Mouse (Mus musculus): Measurements from ENCODE around the gene Tex22.

The Tex22 gene

DNA sequence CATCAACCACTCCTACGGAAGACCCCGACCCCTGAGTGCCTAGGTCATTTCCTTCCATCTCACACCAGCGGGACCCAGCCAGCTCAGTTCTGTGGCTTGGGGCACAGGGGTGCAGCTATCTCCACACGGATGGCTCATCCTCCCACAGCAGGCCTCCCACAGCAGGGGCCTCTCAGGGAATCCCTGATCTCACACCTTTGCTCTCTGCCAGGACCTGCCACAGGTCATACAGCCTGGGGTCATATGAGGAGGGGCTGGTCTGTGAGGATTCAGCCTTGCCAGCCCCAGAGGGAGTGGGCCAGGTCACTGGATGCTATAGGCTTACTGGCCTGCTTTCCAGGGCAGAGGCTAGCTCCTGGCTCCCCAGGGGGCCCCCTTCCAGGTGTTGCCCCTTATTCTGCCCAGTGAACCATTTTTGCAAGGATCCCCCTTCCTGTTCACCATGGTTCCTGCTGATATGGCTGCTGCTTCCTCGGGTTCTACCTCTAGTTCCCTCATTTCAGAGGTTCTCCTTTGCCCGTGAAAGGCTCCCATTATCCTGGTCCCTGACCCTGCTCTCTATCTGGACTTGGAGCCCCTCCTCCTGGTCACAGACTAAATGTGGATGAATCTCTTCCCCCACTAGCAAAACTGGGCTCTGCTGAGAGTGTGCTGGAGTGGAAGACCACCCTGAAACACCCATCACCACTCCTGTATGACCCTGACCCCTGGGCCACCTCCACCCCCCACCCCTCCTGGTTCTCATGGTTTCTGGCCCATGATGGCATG lies 25.4 kb downstream of the Tex22 start:
- in situ Hi-C loops (cut with MboI; ENCODE audit: low sequenced_read_pairs): loop anchor here (10.0 kb wide), 1 partner anchor 95 kb away; the partner anchor contains the start of gene Brf1

DNA sequence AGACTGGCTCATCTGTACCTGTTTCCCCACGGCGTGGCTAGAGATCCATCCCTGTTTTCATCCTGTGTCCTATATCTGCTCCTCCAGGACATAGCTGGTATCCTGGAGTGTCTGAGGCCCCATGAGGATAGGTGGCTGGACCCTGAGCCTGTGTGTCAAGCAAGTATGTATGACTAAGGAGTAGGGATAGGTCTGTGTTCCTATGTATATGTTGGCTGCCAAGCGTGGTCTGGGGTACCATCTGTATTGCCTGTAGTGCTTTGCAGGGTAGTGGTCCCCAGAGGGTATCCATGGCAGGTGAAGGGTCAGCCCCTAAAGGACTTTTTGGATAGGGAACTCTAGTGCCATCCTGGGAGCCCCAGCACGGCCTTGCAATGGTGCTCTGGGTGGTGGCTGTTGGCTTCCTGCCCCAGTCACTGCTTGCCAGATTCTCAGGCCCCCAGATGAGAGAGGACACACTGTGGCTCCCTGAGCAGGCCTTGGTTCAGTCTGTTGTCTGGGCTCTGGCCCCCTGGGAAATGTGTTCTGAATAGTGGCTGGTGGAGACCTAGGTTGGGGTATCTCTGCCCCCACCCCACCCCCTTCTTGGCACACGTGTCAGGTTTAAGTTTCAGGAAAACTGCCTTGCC lies 26.3 kb downstream of the Tex22 start:
- in situ Hi-C loops (cut with MboI; ENCODE audit: low sequenced_read_pairs): loop anchor here (10.0 kb wide), 1 partner anchor 96 kb away; the partner anchor contains the start of gene Brf1

DNA sequence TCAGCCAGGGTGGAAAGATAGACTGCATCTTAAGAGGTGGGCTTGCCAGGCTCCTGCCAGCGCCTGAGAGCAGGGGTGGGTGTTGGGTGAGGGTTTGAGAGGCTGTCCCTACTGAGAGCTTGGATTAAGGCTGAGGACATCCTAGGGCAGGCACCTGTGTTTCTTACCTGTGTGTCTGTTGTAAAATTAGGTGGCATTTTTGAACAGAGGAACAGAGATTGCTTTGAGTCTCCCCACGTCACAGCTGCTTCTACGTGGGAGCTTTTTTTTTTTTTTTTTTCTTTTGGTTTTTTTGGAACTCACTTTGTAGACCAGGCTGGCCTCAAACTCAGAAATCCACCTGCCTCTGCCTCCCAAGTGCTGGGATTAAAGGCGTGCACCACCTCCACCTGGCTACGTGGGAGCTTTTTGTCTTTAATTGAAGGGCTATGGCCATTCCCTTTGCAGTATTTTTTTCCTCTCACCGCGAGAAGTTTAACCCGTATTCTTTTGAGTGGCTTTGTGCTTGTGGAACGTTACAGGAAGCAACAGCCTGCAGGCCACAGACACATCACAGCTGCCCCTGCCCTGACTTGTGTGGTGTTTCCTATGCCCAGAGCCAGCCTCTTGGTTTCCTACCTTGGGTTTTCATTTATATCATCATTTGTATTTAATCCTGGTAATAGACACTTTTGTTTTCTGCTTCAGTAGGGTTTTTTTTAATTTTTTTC lies 27.1 kb downstream of the Tex22 start:
- in situ Hi-C loops (cut with MboI; ENCODE audit: low sequenced_read_pairs): loop anchor here (10.0 kb wide), 1 partner anchor 97 kb away; the partner anchor contains the start of gene Brf1

DNA sequence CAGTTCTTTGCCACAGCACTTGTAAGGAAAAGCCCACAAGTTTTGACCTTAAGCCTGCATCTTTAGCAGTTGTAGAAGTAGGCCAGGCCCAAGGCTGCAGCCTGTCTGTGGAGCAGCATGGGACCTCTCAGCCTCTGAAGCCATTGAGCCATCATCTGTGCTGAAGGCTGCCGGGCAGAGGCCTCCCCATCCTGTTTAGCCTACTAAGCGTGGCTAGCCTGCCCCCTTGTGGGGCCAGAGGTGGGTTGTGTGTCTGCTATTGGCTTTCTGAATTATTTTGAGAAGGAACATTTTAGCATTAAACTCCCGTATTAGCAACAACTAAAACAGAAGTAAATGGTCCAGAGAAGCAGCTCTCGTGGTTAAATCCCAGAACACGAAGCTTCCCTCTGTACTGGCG lies 28.2 kb downstream of the Tex22 start:
- in situ Hi-C loops (cut with MboI; ENCODE audit: low sequenced_read_pairs): loop anchor here (10.0 kb wide), 1 partner anchor 98 kb away; the partner anchor contains the start of gene Brf1

DNA sequence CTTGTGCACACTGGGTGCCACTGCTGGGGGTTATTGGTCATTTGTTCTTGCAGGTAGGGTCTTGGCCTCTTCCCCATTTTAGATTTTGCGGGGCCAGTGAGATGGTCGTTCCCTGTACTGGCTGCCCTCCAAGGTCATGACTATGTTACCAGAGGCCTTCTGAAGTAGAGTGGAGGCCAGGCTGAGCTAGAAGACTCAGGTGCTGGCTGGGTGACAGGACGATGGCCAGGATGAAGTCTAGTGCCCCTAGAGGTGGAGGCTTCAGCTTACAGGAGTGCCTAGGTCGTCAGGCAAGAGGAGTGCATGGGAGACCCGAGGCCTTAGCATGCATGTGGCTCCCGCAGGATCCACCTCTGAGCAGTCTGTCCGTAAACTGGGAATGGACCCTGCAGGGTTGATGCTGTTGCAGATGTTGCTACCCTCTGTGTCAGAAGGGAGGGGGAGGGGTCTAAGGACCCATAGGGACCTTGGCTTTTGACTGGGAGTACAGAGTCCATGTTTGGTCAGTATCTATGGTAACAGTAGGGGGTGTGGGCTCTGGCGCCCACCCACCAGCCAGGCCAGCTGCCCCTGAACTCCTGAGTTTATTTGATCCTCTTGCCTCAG lies 29.6 kb downstream of the Tex22 start:
- in situ Hi-C loops (cut with MboI; ENCODE audit: low sequenced_read_pairs): loop anchor here (10.0 kb wide), 1 partner anchor 99 kb away; the partner anchor contains the start of gene Brf1

DNA sequence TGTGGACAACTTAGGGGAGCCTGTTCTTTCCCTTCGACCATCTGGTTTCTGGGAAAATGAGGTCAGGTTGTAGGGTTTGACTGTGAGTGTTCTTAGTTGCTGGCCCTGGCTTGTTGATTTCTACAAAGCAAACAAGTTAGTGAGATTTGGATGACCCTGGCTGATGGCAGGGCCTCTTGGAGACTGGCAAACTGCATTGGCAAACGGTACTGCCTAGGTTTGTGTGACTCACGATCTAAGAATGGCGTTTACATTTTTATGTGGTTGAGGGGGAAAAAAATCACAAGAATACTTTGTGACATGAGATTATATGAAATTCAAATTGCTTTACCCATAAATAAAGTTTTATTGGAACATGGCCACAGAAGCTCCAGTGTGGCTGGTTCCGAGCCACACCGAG lies 32.1 kb downstream of the Tex22 start:
- in situ Hi-C loops (cut with MboI; ENCODE audit: low sequenced_read_pairs): loop anchor here (10.0 kb wide), 1 partner anchor 102 kb away; the partner anchor contains the start of gene Brf1

DNA sequence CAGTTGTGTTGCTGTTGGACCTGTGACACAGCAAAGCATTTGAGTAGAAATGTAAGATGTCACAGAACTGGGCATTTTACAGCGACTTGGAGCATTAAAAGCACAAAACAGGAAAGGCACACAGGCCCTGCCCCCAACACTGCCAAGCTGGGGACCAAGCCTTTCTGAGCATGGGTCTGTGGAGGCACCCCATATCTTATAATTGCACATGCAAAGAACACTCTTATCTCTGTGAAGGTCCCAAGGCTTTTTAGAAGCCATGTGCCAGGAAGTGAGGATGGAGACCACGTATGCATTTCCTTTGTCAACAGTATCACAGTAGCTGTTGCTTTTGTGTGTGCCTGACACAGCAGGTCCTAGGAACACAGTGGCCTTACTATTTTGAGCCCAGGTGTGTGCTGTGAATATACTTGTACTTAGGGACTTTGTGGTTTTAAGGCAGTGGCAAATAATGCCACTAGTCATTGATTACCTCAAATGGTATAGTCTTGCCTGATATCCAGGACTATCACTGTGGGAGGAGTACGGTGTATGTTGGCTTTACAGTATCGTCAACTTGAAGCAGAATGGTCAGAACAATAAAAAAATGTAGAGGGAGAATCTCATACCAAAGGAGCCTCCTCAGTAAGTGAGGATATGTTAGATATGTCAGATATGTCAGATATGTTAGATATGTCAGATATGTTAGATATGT lies 33.3 kb downstream of the Tex22 start:
- in situ Hi-C loops (cut with MboI; ENCODE audit: low sequenced_read_pairs): loop anchor here (10.0 kb wide), 1 partner anchor 103 kb away; the partner anchor contains the start of gene Brf1

DNA sequence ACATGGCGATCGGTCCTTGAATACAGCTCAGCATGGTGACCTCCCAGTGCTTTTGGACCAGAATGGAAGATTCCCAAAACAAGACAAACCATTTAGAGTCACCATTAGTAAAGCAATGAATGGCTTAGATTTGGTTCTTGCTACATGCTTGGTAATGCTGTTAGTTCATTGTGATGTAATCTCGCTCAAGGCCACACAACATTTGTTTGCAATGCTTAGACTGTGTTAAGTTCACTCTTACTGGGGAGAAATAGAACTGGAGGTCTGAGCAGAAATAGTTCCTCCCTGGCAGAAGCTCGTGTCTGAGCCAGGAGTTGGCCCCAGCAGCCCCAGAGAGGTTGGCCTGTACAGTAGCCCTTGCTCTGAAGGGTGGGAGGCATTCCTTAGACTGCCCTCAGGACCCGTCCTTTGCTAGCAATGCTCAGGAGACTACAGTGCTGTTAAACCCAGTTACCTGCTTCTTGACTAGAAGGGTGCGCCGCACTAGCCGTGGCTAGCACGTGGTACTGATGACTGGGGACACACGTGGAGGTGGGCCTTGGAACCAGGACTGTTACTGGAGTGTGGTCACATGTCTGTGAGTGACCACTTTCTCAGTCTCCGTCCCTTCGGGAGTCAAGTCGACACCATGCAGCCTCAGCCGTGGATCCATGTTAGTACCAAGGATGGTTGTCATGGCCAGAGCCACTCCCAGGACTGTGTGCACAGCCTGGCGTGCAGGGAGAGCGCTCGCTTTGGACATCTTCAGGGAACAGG lies 34.4 kb downstream of the Tex22 start:
- in situ Hi-C loops (cut with MboI; ENCODE audit: low sequenced_read_pairs): loop anchor here (10.0 kb wide), 1 partner anchor 104 kb away; the partner anchor contains the start of gene Brf1

DNA sequence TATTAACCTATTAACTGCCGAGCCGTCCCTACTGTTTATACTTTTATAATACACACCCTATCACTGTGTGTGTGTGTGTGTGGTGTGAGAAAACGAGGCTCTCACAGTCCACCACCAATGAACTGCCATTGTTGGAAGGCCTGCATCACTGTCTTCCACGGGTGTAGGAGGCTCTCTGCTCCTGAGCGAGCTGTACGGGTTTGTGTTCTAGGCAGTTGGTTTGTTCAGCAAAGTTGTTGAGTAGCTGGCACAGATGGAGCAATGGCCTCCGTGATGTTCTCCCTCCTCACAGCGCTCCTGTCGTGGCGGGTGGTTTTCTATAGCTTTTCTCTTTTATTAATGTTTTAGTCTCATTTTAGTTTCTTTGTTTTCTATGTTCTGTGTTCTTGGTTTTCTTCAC lies 35.5 kb downstream of the Tex22 start:
- in situ Hi-C loops (cut with MboI; ENCODE audit: low sequenced_read_pairs): loop anchor here (10.0 kb wide), 1 partner anchor 105 kb away; the partner anchor contains the start of gene Brf1

DNA sequence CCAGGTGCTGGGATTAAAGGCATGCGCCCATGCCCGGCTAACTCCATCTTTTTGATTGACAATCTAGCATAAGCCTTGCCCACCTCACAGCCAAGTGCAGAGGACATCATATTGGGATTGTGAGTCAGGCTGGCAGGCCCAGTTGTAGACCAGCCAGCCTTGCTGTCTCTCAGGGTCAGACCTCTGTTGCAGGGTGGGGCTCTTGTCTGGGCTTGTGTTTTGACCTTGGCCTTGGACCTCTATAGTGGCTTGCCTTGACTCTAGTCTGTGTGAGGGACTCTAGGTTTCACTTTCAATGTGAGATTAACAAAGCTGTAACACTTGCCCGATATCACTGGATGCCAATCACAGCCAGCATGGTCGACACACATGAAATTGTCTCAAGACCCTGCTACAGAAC lies 39.8 kb downstream of the Tex22 start:
- in situ Hi-C loops (cut with MboI; ENCODE audit: low sequenced_read_pairs): no loop called here

DNA sequence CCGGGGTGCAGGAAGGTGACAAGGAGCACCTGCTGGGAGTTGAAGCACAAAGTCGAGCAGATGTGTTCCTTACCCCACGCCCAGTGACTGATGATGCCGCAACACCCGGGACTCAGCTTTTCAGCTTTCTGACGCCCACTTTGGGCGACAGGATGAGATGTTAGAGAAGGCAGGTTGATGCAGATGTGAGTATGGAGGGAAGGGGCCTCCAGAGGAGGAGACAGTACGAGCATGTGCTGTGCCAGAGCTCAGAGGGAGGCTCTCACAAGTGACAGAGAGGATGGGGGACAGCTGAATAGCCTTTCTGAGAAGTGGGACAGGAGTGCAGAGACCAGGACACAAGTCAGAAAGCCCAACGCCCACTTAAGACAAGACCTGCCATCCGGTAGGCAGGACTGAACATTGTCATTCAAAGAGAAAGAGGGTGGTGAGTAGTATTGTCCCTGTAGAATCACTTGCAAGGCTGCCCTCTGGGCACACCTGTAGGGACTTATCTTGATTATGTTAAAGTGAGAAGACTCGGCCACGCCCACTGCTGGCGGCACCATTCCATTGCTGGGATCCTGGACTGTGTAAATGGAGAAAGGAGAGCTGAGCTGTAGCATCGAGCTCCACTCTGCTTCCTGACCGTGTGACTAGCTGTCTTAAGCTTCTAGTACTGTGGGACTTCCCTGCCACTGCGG lies 40.7 kb downstream of the Tex22 start:
- in situ Hi-C loops (cut with MboI; ENCODE audit: low sequenced_read_pairs): no loop called here

DNA sequence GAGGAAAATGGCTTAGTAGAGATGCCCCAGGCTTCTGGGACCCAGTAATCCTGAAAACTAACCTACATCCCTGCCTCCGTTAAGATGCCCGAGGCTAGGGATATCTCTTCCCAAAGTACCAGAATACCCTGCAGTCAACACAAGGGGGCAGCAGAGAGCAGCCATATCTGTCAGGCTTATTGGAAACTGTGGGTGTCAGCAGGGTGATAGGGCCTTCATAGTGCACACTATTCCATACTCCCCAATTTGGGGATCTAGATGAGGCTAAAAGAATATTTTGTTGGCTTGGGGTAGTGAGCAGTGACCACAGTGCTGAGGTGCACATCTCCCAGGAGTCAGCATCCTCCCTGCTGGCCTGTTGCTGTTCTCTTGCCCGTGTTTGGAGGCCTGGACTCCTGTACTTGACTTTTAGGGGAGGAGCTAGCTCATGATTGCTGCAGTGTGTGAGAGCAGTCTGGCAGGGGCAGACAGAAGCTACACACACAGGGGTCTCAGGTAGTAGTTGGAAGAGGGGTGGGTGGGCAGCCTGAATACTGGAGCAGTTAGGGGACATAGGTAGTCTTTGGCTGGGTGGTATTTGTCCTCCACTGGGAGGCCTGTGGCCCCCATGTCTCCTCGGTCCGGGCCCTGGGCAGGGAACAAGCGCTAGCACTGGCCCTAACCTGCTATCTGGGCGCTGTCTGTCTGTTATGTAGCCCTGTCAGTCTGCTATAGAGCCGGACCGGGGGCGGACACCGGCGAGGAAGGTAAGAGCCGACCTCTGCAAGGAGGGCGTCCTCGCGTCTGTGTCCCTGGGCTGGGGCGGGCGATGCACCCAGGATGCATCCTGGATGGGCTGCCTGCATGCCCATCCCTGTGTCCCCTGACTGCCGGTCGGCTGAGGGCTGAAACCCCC lies 45.5 kb downstream of the Tex22 start:
- in situ Hi-C loops (cut with MboI; ENCODE audit: low sequenced_read_pairs): no loop called here

DNA sequence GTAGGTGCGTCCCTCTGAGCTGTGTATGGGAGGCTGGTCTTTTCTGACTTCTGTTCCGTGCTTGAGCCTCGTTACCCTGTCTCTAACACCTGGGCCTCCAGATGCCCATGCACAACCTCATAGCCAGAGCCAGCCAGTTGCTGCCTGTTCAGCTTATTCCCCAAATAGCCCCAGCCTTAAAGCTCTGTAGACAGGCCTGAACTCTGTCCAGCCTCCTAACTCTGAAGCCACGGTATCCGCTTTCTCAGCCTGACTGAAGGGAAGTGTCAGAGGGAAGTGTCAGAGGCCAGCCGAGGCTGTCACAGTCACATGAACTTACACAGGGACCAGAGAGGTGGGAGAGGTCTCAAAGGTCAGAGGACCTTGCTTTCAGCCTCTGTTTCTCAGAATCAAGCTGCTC lies 50.4 kb downstream of the Tex22 start:
- in situ Hi-C loops (cut with MboI; ENCODE audit: low sequenced_read_pairs): no loop called here

DNA sequence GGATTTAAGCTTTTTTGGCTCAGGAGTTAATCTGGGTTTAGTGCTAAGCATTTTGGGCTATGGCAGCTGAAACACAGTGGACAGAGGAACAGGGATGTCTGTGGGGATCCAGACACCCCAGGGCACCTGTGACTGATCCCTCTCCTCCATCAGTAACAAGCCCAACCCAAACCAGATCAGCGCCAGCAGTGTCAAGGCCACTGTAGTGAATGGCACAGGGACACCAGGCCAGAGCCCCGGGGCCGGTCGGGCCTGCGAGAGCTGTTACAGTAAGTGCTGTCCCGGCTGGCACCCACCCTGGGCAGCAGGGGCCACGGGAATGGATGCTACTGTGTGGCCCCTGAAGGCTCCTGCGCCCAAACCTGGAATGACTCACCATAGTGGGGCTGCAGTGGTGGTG lies 56.4 kb downstream of the Tex22 start:
- in situ Hi-C loops (cut with MboI; ENCODE audit: low sequenced_read_pairs): no loop called here

DNA sequence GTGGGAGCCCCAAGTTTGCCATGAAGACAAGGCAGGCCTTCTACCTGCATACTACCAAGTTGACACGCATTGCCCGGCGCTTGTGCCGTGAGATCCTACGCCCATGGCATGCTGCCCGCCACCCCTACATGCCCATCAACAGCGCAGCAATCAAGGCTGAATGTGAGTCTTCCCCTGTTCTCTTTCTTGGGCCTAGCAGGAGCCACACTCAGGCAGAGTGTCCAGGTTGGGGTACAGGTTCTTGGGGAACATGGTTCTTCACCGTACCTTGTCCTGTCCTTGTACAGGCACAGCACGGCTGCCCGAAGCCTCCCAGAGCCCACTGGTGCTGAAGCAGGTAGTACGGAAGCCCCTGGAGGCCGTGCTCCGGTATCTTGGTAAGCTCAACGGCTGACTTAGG lies 57.3 kb downstream of the Tex22 start:
- in situ Hi-C loops (cut with MboI; ENCODE audit: low sequenced_read_pairs): no loop called here

DNA sequence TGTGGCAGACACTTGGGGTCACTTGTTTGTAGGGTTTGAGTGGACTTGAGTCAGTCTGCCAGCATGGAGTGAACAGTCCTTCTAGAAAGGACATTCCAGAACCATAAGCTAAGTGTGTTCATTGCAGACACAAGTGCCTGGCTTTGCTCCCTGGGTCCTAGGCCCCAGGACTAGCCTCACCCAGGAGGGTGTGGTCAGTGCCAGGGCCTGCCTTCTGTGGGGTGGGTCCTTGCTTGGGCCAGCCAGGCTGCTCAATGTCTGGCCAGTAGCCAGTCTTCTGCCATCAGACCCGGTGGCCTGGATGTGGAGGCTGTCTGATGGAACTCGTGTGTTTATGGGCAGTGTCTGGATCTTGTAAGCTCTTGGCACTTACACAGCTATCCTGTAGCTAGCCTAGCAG lies 58.3 kb downstream of the Tex22 start:
- in situ Hi-C loops (cut with MboI; ENCODE audit: low sequenced_read_pairs): no loop called here

DNA sequence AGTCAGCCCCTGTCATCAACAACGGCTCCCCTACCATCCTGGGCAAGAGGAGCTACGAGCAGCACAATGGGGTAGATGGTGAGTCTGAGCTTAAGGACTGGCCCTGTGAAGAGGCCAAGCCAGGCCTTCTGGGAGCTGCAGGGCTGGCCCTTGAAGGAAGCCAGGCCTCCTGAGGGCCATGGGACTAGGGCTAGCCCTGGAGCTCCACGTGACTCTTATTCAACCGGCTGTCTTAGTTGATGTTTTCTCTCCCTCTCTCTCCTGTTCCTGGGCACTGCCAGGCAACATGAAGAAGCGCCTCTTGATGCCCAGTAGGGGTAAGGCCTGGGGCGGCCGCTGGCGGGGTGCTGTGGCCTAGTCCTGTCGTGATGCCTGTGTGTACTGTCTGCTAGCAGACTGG lies 59.0 kb downstream of the Tex22 start:
- in situ Hi-C loops (cut with MboI; ENCODE audit: low sequenced_read_pairs): no loop called here

DNA sequence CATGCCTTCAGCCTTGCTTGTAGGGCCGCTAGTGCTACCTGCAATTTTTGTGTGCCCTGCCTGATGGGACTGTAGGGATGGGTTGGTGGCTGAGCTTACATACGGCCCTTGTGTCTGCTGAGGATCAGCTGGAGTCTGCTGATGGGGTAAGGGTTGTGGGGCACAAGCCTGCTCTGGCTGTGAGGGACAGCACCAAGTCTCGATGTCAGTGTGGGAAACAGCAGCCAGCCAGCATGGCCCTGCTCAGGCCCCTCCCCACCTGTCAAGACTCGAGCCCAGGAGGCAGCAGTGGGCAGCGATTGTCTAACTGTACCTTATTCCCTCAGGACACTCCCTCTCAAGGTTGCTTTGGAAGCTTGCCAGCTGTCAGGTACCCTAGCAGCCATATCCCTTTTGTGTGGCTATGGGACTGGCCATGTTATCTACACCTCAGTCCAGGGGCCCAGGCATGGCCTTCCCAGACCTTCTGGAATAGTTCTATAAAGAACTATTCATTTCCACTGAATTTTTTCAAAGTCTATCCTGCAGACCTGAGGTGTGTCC lies 59.6 kb downstream of the Tex22 start:
- in situ Hi-C loops (cut with MboI; ENCODE audit: low sequenced_read_pairs): no loop called here
